8 mouse cellular contexts compared by ENCODE assay signal in genomic region chr2:152962091-152962793, GRCm38 (mm10). TPM values are rescaled to one million over a fixed set of nuclear protein-coding genes. Genes with fewer than 3 reads are reported as not detected.
A peak's percentile ranks its signal among the peaks of the same experiment; 100 is the strongest.
DNase-seq lines count a peak whose midpoint lies in the region; ATAC-seq lines count a peak whose summit lies in the region.

Gene Ttll9 (plus strand): TSS chr2:152962485.

- H3K27ac ChIP-seq in hindbrain, embryonic 13.5 days: no peak within 1 kb of the TSS
- no peak within 1 kb of the TSS for H3K27ac ChIP-seq in lung, embryonic 16.5 days (ENCODE audit: low read length)

- peaks cover 6% of the 10 kb centered on the region; the same call in 1 of the 2 replicates for H3K4me1 ChIP-seq in hindbrain, embryonic 13.5 days (replicated peaks)
- no peaks in the 10 kb centered on the region for H3K4me1 ChIP-seq in lung, embryonic 16.5 days (replicated peaks; ENCODE audit: control insufficient read depth, insufficient read depth, low read length)

- peak; percentile 93 for ATAC-seq in hindbrain, embryonic 13.5 days (ENCODE audit: low FRiP score)
- ATAC-seq in lung, embryonic 16.5 days (ENCODE audit: low read depth): peak; percentile 94

- DNase-seq in R1 (ENCODE audit: low read depth, low spot score): peak; percentile 97
- peak; percentile 88 for DNase-seq in cerebellum, postnatal 10 days
- peak; percentile 60 to 62 for DNase-seq in frontal cortex, postnatal 25 days (ENCODE audit: low spot score in 2 of 2)
- DNase-seq in layer of hippocampus, postnatal 10 days (ENCODE audit: low spot score in 2 of 2): peak; percentile 74 to 79
- DNase-seq in ovary, adult 18-20 months (ENCODE audit: low spot score): peak; percentile 65
- DNase-seq in urinary bladder, postnatal 14 days (ENCODE audit: low spot score): peak; percentile 74

- no peaks in the 10 kb centered on the region for H3K36me3 ChIP-seq in hindbrain, embryonic 13.5 days
- no peaks in the 10 kb centered on the region for H3K36me3 ChIP-seq in lung, embryonic 16.5 days (ENCODE audit: control insufficient read depth, insufficient read depth, low read length)

- peak within 1 kb of the TSS; percentile 65 for H3K4me2 ChIP-seq in hindbrain, embryonic 13.5 days
- H3K4me2 ChIP-seq in lung, embryonic 16.5 days (ENCODE audit: low read depth, low read length): peak within 1 kb of the TSS; percentile 70

- WGBS in hindbrain, embryonic 13.5 days: 2% methylated on average over 34 of the region's 34 CpGs
- whole genome bisulfite sequencing in lung, embryonic 16.5 days: 3% methylated on average over 34 of the region's 34 CpGs

- no peaks in the 10 kb centered on the region for H3K9me3 ChIP-seq in hindbrain, embryonic 13.5 days
- no peaks in the 10 kb centered on the region for H3K9me3 ChIP-seq in lung, embryonic 16.5 days (ENCODE audit: control insufficient read depth, low read length)

- peaks cover 15% of the 10 kb centered on the region for H3K27me3 ChIP-seq in hindbrain, embryonic 13.5 days
- H3K27me3 ChIP-seq in lung, embryonic 16.5 days (ENCODE audit: control insufficient read depth, insufficient read depth, low read depth, low read length): no peaks in the 10 kb centered on the region

- peak within 1 kb of the TSS; percentile 68 for H3K9ac ChIP-seq in hindbrain, embryonic 13.5 days
- H3K9ac ChIP-seq in lung, embryonic 16.5 days (ENCODE audit: low read length): peak within 1 kb of the TSS; percentile 41

- H3K4me3 ChIP-seq in hindbrain, embryonic 13.5 days: peak within 1 kb of the TSS; percentile 46
- peak within 1 kb of the TSS; percentile 59 for H3K4me3 ChIP-seq in lung, embryonic 16.5 days (ENCODE audit: low read length)

RNA-seq across cellular contexts. Expression of gene Ttll9, which starts in this region (rescaled TPM):
- polyA plus RNA-seq in hindbrain, embryonic 13.5 days (2015; fragmentation: Nextera tagmentation; extraction: Ambion mirVana): 5.0 and 5.5 TPM in 2 replicates
- total RNA-seq in layer of hippocampus, postnatal 10 days (2021): 1 to 10 TPM; 2.6 to 3.4 TPM
- polyA plus RNA-seq in lung, embryonic 16.5 days (2015; fragmentation: Nextera tagmentation; extraction: Ambion mirVana): 1.5 and 2.5 TPM in 2 replicates
